Mouse (Mus musculus): ENCODE data around the gene Ugt8a.

DNA sequence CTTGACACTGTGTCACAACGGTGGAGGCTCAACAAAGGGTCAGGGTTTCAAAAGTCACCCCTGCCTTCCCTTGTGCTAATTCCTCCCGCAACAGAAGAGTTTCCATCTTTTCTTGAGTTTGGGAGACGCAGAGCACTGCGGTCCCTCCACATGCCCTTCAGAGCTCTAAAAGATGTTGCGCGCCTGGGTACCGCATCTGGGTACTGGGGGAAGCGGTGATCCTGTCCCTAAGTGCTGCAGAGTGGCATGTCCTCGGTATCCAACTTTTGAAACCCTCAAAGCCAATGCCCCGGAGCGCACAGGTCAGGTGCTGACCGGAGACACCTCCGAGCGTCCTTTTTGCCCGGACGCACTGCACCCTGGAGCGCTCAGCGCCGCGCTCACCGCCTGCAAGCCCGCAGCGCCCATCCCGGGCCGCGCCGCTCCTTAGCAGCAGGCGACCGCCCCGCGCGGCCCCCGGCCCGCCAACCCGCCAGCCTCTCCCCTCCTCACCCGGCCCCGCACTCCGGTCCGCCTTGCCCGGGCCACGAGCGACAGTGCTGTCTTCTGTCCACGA lies 805 bp downstream of the Ugt8a start:
- TF ChIP-seq POLR2A (IDR thresholded peaks at IDR 0.05; ENCODE audit: insufficient read depth, low read depth, low read length), result no peak
- no peak for TF ChIP-seq CTCF (IDR thresholded peaks at IDR 0.05)

All from heart, adult 2 months (tissue).